Mouse (Mus musculus): ENCODE results near the gene Gls. TPM values are rescaled to one million over a fixed set of nuclear protein-coding genes. Genes with fewer than 3 reads are reported as not detected.

Gls gene
- polyA plus RNA-seq, 1 experiment from 2014 or later: 32.0 TPM

DNA sequence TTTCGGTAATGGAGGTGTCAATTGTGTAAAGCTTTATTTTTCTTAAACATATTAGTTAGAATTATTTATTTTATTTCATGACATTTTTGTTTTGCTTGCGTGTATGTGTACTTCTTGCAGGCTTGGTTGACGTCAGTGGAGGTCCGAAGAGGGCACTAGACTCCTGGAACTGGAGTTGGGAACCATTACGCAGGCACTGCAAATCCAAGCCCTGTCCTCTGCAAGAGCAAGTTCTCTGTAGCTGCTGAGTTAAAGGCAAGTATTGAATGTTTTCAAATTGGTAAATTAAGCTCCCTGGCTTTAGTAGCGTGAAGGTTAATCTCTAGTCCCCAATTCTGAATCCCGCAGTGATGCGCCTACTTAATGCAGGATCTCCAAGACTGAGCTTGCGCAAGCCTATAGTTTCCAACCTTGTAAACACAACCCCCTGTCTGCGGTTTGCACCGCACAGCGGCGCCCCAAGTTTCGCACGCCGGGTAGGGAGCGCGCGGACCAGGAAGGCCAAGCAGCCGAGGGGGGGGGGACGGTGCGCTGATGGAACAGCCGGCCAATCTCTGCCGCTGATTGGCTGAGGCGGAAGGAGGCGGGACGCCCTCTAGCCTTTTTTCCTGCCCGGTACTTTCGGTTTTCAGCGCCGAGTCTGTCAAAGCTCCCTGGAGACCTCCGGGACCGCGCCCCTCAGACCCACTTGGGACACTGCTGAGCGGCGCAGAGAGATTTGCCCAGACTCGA lies 114.0 kb downstream of the Gls start, which contains the start of gene Stat1:
TSS of gene Stat1 (plus strand) at position 581 of the 732 bp plus-strand sequence.
- no peaks in the 10 kb centered on the region for H3K36me3 ChIP-seq (ENCODE audit: insufficient read depth, low read length)
- no peaks in the 10 kb centered on the region for H3K9me3 ChIP-seq (replicated peaks; ENCODE audit: low read length)
- peaks cover 7% of the 10 kb centered on the region; the same call in 1 of the 2 replicates for H3K4me1 ChIP-seq (replicated peaks; ENCODE audit: insufficient read depth, low read length)
- H3K4me2 ChIP-seq (ENCODE audit: low read length): peak within 1 kb of the TSS; percentile 91
- peak within 1 kb of the TSS; percentile 63 for H3K27ac ChIP-seq
- no peaks in the 10 kb centered on the region for H3K27me3 ChIP-seq (ENCODE audit: insufficient read depth, low read length)
- TF ChIP-seq CTCF (IDR thresholded peaks at IDR 0.05; ENCODE audit: low read depth): peak; percentile 45
- 4% methylated on average over 37 of the region's 37 CpGs for WGBS
- peak within 1 kb of the TSS; percentile 81 for H3K9ac ChIP-seq (ENCODE audit: low read depth, low read length)
- ATAC-seq (replicated peaks; ENCODE audit: low FRiP score, low read depth) (peak; percentile 95), DNase-seq (ENCODE audit: low spot score) (peak; percentile 95)
- peak within 1 kb of the TSS; percentile 95 for H3K4me3 ChIP-seq (replicated peaks; ENCODE audit: low read depth, low read length)

DNA sequence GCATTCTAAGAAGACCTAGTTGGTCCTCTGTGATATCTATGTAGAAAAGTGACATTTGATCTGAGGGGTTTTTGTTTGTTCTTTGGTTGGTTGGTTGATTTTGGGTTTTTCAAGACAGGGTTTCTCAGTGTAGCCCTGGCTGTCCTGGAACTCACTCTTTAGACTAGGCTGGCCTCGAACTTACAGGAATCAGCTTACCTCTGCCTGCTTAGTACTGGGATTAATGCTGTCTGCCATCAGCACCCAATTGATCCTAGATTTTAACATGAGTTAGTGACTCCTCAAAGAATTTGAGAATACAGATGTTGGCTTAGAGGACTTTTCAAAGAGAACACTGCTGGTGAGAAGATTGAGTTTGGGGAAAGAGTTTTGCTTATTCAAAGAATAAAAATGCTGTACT lies 115.3 kb downstream of the Gls start:
- WGBS: 86% methylated on average over 1 of the region's 1 CpGs
- Histone ChIP-seq H3K27me3 (ENCODE audit: insufficient read depth, low read length) (no peaks in the 10 kb centered on the region), H3K9ac (ENCODE audit: low read depth, low read length) (no peak overlapping the region), H3K4me3 (replicated peaks; ENCODE audit: low read depth, low read length) (no peak overlapping the region), H3K9me3 (replicated peaks; ENCODE audit: low read length) (no peaks in the 10 kb centered on the region), H3K4me2 (ENCODE audit: low read length) (no peak overlapping the region), H3K27ac (no peak overlapping the region), H3K4me1 (replicated peaks; ENCODE audit: insufficient read depth, low read length) (peaks cover 7% of the 10 kb centered on the region; the same call in 1 of the 2 replicates), H3K36me3 (ENCODE audit: insufficient read depth, low read length) (no peaks in the 10 kb centered on the region)
- DNase-seq (ENCODE audit: low spot score) (no peak), ATAC-seq (replicated peaks; ENCODE audit: low FRiP score, low read depth) (no peak)
- no peak for TF ChIP-seq CTCF (IDR thresholded peaks at IDR 0.05; ENCODE audit: low read depth)

DNA sequence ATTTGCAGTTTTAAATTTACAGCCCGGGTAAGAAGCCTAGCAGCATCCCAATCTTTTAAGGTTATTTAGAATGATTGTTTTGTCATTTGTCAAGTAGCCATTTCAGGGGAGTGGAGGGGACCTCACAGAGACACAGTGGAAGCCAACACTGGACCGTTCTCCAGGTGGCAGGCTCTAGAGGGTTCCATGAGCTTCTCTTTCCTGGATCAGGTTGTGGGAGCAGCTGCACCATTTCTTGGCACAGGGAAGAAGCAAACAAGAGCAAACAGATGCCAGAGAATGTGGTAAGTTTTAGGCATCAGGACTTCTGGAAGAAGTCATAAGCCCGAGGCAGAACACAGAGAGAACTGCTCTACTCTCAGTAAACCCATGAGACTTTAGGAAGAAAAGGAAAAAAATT lies 116.6 kb downstream of the Gls start:
- no peak for DNase-seq (ENCODE audit: low spot score)
- no peak for TF ChIP-seq CTCF (IDR thresholded peaks at IDR 0.05; ENCODE audit: low read depth)
- WGBS: 75% methylated on average over 3 of the region's 3 CpGs

DNA sequence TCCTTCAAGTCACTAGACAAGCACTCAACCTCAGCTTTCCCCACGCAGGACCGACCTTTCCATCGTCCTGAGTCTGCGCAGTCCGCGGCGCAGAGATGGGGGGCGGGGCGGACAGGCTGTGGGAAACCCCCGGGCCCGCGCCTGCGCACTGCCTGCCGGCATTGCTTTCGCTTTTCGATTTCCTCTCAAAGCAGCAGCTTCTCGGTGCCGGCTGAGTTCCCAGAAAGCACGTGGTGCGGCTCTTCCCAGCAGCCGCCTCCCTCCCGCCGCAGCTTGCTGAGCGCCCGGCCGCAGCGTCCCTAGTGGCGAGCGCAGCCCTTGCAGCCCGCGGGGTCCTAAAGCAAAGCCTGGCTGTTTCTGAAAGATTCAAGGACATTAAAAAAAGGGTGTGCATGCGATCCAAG lies 119.4 kb downstream of the Gls start:
- Histone ChIP-seq H3K27me3 (ENCODE audit: insufficient read depth, low read length) (no peaks in the 10 kb centered on the region), H3K4me3 (replicated peaks; ENCODE audit: low read depth, low read length) (0 out of 2 replicates have a peak overlapping the region, but pooled peaks have one; percentile 8), H3K36me3 (ENCODE audit: insufficient read depth, low read length) (no peaks in the 10 kb centered on the region), H3K27ac (peak overlapping the region; percentile 20; the same call in 1 of the 2 replicates), H3K4me1 (replicated peaks; ENCODE audit: insufficient read depth, low read length) (no peaks in the 10 kb centered on the region), H3K9me3 (replicated peaks; ENCODE audit: low read length) (no peaks in the 10 kb centered on the region), H3K4me2 (ENCODE audit: low read length) (peak overlapping the region; percentile 44), H3K9ac (ENCODE audit: low read depth, low read length) (no peak overlapping the region)
- under 1% methylated on average over 27 of the region's 32 CpGs for WGBS
- DNase-seq (ENCODE audit: low spot score): peak; percentile 98
- peak; percentile 96 for ATAC-seq (replicated peaks; ENCODE audit: low FRiP score, low read depth)
- peak; percentile 99 for TF ChIP-seq CTCF (IDR thresholded peaks at IDR 0.05; ENCODE audit: low read depth)

More for the DNA sequence above, 116.6 kb downstream of the Gls start:
- no peaks in the 10 kb centered on the region for H3K9me3 ChIP-seq (replicated peaks; ENCODE audit: low read length)
- H3K27ac ChIP-seq: no peak overlapping the region
- no peak overlapping the region for H3K9ac ChIP-seq (ENCODE audit: low read depth, low read length)
- H3K27me3 ChIP-seq (ENCODE audit: insufficient read depth, low read length): no peaks in the 10 kb centered on the region
- peaks cover 7% of the 10 kb centered on the region; the same call in 1 of the 2 replicates for H3K4me1 ChIP-seq (replicated peaks; ENCODE audit: insufficient read depth, low read length)
- H3K4me2 ChIP-seq (ENCODE audit: low read length): no peak overlapping the region
- ATAC-seq (replicated peaks; ENCODE audit: low FRiP score, low read depth): no peak
- no peak overlapping the region for H3K4me3 ChIP-seq (replicated peaks; ENCODE audit: low read depth, low read length)
- no peaks in the 10 kb centered on the region for H3K36me3 ChIP-seq (ENCODE audit: insufficient read depth, low read length)

Other genes starting within 250 kb of the Gls start
- 1.0 and 1.4 TPM in 2 replicates for gene Stat4, start 246.1 kb downstream of the Gls start, polyA plus RNA-seq (2015; fragmentation: Nextera tagmentation; extraction: Ambion mirVana)
- 32.4 and 36.9 TPM in 2 replicates for gene Stat1, start 113.8 kb downstream of the Gls start, polyA plus RNA-seq (2015; fragmentation: Nextera tagmentation; extraction: Ambion mirVana)